Mouse (Mus musculus): ENCODE measurements around the gene Vmn1r52. TPM values are rescaled to one million over a fixed set of nuclear protein-coding genes. Genes with fewer than 3 reads are reported as not detected.
"Not testable (repeated sequence)": the region's sequence is repeated elsewhere in the genome, so short reads cannot be mapped to it uniquely, and the experiment has no call there.

Vmn1r52 gene
- not detected for total RNA-seq (2021)
- long read RNA-seq, experiment 1 = 0 reads
- long read RNA-seq, experiment 2 = 0 reads

GRCm38 (mm10) chr6:90174508-90174907, at the start of gene Vmn1r52:
TSS of gene Vmn1r52 (plus strand) at chr6:90174808.
- DNase-seq = no peak

DNA sequence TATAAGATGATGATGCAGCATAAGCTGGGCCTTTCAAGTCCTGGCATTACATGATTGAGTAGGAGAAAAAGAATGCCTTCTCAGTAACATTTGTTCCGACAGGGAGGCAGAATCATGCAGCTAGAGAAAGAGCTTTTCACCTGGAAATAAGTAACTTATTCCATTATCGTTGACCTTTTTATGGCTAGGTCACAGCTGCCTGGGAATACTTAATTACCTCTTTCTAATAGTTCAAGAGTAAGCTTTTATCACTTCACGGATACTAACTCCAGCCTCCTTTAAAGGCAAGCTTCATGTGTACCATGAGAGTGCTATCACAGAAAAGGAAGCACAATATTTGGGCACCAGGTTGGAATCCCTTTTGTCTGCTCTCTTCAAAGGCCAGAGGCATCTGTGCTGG, 14.5 kb upstream of the Vmn1r52 start:
- DNase-seq = no peak

DNA sequence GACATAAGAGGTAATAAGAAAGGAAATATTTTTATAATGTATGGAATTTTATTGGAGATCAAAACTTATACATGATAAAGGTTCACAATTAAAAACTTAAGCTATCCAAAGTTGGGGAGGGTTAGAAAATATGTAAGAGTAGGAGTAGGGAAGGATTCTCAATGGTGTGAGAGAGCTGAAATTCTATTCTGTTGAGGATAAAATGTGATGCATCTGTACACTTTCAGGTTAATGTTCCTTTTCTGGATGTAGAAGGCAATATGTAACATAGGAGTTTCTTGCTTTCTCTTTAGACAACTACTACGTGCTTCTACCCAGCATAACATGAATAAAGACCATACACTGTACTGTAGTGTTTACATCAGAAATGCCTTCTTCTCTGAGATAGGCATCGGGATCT, 27.9 kb downstream of the Vmn1r52 start, which contains the start of gene V1ra8:
Gene V1ra8 (plus strand): TSS at position 301 of the 400 bp plus-strand sequence.
- DNase-seq = not testable (repeated sequence)

- DNase-seq = no peak
These were observed 49.7 kb downstream of the Vmn1r52 start, which contains the start of gene Vmn1r53 for GRCm38 (mm10) chr6:90224338-90224737. TSS of gene Vmn1r53 (minus strand) at chr6:90224438.

Other genes with a start within 250 kb of the Vmn1r52 start
- not detected for gene Vmn1r45, start 234.2 kb upstream of the Vmn1r52 start, total RNA-seq (2021)
- not detected for gene Vmn1r46, start 205.5 kb upstream of the Vmn1r52 start, total RNA-seq (2021)
- not detected for gene Vmn1r47, start 158.7 kb upstream of the Vmn1r52 start, total RNA-seq (2021)
- gene Vmn1r48, start 138.0 kb upstream of the Vmn1r52 start, total RNA-seq (2021) = not detected
- gene Vmn1r49, start 96.3 kb upstream of the Vmn1r52 start, total RNA-seq (2021) = not detected
- not detected for gene Vmn1r50, start 73.4 kb upstream of the Vmn1r52 start, total RNA-seq (2021)
- gene Vmn1r51, start 52.2 kb upstream of the Vmn1r52 start, total RNA-seq (2021) = not detected
- gene V1ra8, start 28.0 kb downstream of the Vmn1r52 start, total RNA-seq (2021) = not detected
- not detected for gene Vmn1r53, start 49.6 kb downstream of the Vmn1r52 start, total RNA-seq (2021)
- not detected for gene Vmn1r54, start 71.5 kb downstream of the Vmn1r52 start, total RNA-seq (2021)
- gene BC048671, start 126.4 kb downstream of the Vmn1r52 start, total RNA-seq (2021) = not detected
- 1 to 10 TPM in 1 of 2 experiments, under 1 TPM in 1; 0.88 to 1.7 TPM for gene Chst13, start 150.4 kb downstream of the Vmn1r52 start, total RNA-seq (2021)
- gene Uroc1, start 158.5 kb downstream of the Vmn1r52 start, total RNA-seq (2021) = 10 to 100 TPM; 14.8 to 37.5 TPM
- 10 to 100 TPM; 17.6 to 18.7 TPM for gene Zxdc, start 194.7 kb downstream of the Vmn1r52 start, total RNA-seq (2021)

Data from adrenal gland, postnatal 10 days (tissue).